Mouse (Mus musculus): ENCODE data around the gene Ifitm10.

- TF ChIP-seq CTCF (IDR thresholded peaks at IDR 0.05; ENCODE audit: extremely low read depth, insufficient read depth, insufficient read length, insufficient replicate concordance) = no peak
- no peak for TF ChIP-seq POLR2A (IDR thresholded peaks at IDR 0.05; ENCODE audit: low read depth, low read length)
These were observed 39.7 kb upstream of the Ifitm10 start for GRCm38 (mm10) chr7:142413285-142413684.

Data from spleen, adult 2 months (tissue).